Mouse (Mus musculus): ENCODE data around the gene Cyb561d2. TPM values are rescaled to one million over a fixed set of nuclear protein-coding genes. Genes with fewer than 3 reads are reported as not detected.

Gene Cyb561d2
- total and polyA plus RNA-seq, 2 experiments from 2014 or later: 52.9 to 69.3 TPM

DNA sequence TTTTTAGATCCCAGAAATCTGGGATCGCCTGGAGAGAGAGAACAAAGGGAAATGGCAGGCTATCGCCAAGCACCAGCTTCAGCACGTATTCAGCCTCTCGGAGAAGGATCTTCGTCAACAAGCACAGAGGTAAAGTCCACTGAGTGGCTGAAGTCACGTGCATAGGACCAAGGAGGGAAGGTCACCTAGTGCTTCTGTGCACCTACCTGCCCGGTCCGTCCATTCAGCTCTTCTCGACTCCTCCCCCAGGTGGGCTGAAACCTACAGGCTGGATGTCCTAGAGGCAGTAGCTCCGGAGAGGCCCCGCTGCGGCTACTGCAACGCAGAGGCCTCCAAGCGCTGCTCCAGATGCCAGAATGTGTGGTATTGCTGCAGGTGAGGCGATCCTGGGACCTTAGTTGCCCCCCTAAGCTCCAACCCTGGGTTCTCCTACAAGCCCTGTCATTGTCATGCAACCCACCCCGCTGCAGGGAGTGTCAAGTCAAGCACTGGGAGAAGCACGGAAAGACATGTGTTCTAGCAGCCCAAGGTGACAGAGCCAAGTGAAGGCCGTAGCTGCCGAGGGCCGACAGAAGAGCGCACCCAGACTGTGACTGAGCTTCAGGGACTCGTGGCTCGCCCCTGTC, 8.6 kb upstream of the Cyb561d2 start:
- 42% methylated on average over 22 of the region's 23 CpGs for WGBS
- Histone ChIP-seq H3K27me3 (ENCODE audit: insufficient read depth, low read length) (0 out of 2 replicates have a peak, but pooled peaks cover 7% of the 10 kb centered on the region), H3K27ac (no peak overlapping the region), H3K9me3 (ENCODE audit: low read length) (no peaks in the 10 kb centered on the region), H3K4me3 (ENCODE audit: low read length) (0 out of 2 replicates have a peak overlapping the region, but pooled peaks have one; percentile 29), H3K9ac (replicated peaks; ENCODE audit: low read length) (no peak overlapping the region), H3K4me2 (ENCODE audit: low read depth, low read length) (peak overlapping the region; percentile 58), H3K4me1 (ENCODE audit: insufficient read depth, low read length) (peaks cover 31% of the 10 kb centered on the region), H3K36me3 (ENCODE audit: insufficient read depth, low read length) (no peaks in the 10 kb centered on the region)
- ATAC-seq (no peak), DNase-seq (ENCODE audit: low spot score) (no peak)
- no peak for TF ChIP-seq CTCF (IDR thresholded peaks at IDR 0.05; ENCODE audit: low read depth)

GRCm38 (mm10) chr9:107549297-107550074, 7.5 kb upstream of the Cyb561d2 start:
- no peak overlapping the region for H3K27ac ChIP-seq
- 85% methylated on average over 20 of the region's 20 CpGs for WGBS
- H3K4me1 ChIP-seq (ENCODE audit: insufficient read depth, low read length): peaks cover 30% of the 10 kb centered on the region
- H3K4me2 ChIP-seq (ENCODE audit: low read depth, low read length): no peak overlapping the region
- TF ChIP-seq CTCF (IDR thresholded peaks at IDR 0.05; ENCODE audit: low read depth): no peak
- H3K27me3 ChIP-seq (ENCODE audit: insufficient read depth, low read length): 0 out of 2 replicates have a peak, but pooled peaks cover 7% of the 10 kb centered on the region
- no peaks in the 10 kb centered on the region; the same call in 1 of the 2 replicates for H3K36me3 ChIP-seq (ENCODE audit: insufficient read depth, low read length)
- DNase-seq (ENCODE audit: low spot score) (no peak), ATAC-seq (no peak)
- no peak overlapping the region for H3K4me3 ChIP-seq (ENCODE audit: low read length)
- no peak overlapping the region for H3K9ac ChIP-seq (replicated peaks; ENCODE audit: low read length)
- no peaks in the 10 kb centered on the region for H3K9me3 ChIP-seq (ENCODE audit: low read length)

DNA sequence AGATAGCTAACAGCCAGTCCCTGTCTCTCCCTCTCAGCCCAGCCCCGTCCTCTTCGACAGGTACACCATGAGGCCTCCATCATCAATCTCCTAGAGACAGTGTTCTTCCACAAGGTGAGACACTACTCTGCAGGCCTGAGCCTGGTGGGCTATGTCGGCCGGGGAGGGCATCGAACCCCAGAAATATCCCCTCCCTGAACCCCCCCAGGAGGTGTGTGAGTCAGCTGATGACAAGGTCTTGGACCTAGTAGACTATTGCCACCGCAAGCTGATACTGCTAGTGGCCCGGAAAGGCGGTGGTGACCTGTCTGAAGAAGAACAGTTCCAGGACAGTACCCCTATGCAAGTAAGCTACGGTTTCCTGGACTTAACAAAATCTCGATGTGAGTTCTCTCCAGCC, 6.8 kb upstream of the Cyb561d2 start:
- Histone ChIP-seq H3K27ac (no peak overlapping the region), H3K27me3 (ENCODE audit: insufficient read depth, low read length) (0 out of 2 replicates have a peak, but pooled peaks cover 7% of the 10 kb centered on the region), H3K36me3 (ENCODE audit: insufficient read depth, low read length) (no peaks in the 10 kb centered on the region; the same call in 1 of the 2 replicates), H3K4me2 (ENCODE audit: low read depth, low read length) (no peak overlapping the region), H3K4me3 (ENCODE audit: low read length) (no peak overlapping the region), H3K9ac (replicated peaks; ENCODE audit: low read length) (no peak overlapping the region), H3K4me1 (ENCODE audit: insufficient read depth, low read length) (peaks cover 28% of the 10 kb centered on the region), H3K9me3 (ENCODE audit: low read length) (no peaks in the 10 kb centered on the region)
- DNase-seq (ENCODE audit: low spot score): no peak
- 90% methylated on average over 10 of the region's 10 CpGs for WGBS
- no peak for ATAC-seq
- no peak for TF ChIP-seq CTCF (IDR thresholded peaks at IDR 0.05; ENCODE audit: low read depth)

GRCm38 (mm10) chr9:107547957-107548356, 6.0 kb upstream of the Cyb561d2 start:
- Histone ChIP-seq H3K36me3 (ENCODE audit: insufficient read depth, low read length) (no peaks in the 10 kb centered on the region; the same call in 1 of the 2 replicates), H3K4me3 (ENCODE audit: low read length) (no peak overlapping the region), H3K4me2 (ENCODE audit: low read depth, low read length) (no peak overlapping the region), H3K9me3 (ENCODE audit: low read length) (no peaks in the 10 kb centered on the region), H3K27ac (no peak overlapping the region), H3K9ac (replicated peaks; ENCODE audit: low read length) (no peak overlapping the region), H3K4me1 (ENCODE audit: insufficient read depth, low read length) (peaks cover 23% of the 10 kb centered on the region), H3K27me3 (ENCODE audit: insufficient read depth, low read length) (0 out of 2 replicates have a peak, but pooled peaks cover 7% of the 10 kb centered on the region)
- TF ChIP-seq CTCF (IDR thresholded peaks at IDR 0.05; ENCODE audit: low read depth): no peak
- DNase-seq (ENCODE audit: low spot score) (no peak), ATAC-seq (no peak)
- WGBS: 83% methylated on average over 5 of the region's 5 CpGs

- Histone ChIP-seq H3K36me3 (ENCODE audit: insufficient read depth, low read length) (no peaks in the 10 kb centered on the region; the same call in 1 of the 2 replicates), H3K9me3 (ENCODE audit: low read length) (no peaks in the 10 kb centered on the region), H3K9ac (replicated peaks; ENCODE audit: low read length) (0 out of 2 replicates have a peak within 1 kb of the TSS, but pooled peaks have one; percentile 21), H3K27ac (peak within 1 kb of the TSS; percentile 41; the same call in 1 of the 2 replicates), H3K4me2 (ENCODE audit: low read depth, low read length) (peak within 1 kb of the TSS; percentile 50), H3K27me3 (ENCODE audit: insufficient read depth, low read length) (0 out of 2 replicates have a peak, but pooled peaks cover 7% of the 10 kb centered on the region), H3K4me3 (ENCODE audit: low read length) (peak within 1 kb of the TSS; percentile 24), H3K4me1 (ENCODE audit: insufficient read depth, low read length) (peaks cover 26% of the 10 kb centered on the region)
- no peak for TF ChIP-seq CTCF (IDR thresholded peaks at IDR 0.05; ENCODE audit: low read depth)
- ATAC-seq (peak; percentile 71), DNase-seq (ENCODE audit: low spot score) (peak; percentile 94)
- WGBS: 3% methylated on average over 20 of the region's 20 CpGs
Observed at GRCm38 (mm10) chr9:107547026-107547425, 5.0 kb upstream of the Cyb561d2 start, which contains the start of gene Zmynd10. Gene Zmynd10 (plus strand): TSS chr9:107547298.

- TF ChIP-seq CTCF (IDR thresholded peaks at IDR 0.05; ENCODE audit: low read depth): peak; percentile 96
- Histone ChIP-seq H3K4me2 (ENCODE audit: low read depth, low read length) (no peak overlapping the region), H3K36me3 (ENCODE audit: insufficient read depth, low read length) (no peaks in the 10 kb centered on the region; the same call in 1 of the 2 replicates), H3K27ac (no peak overlapping the region), H3K27me3 (ENCODE audit: insufficient read depth, low read length) (no peaks in the 10 kb centered on the region), H3K9ac (replicated peaks; ENCODE audit: low read length) (no peak overlapping the region), H3K4me1 (ENCODE audit: insufficient read depth, low read length) (peaks cover 23% of the 10 kb centered on the region), H3K4me3 (ENCODE audit: low read length) (no peak overlapping the region), H3K9me3 (ENCODE audit: low read length) (no peaks in the 10 kb centered on the region)
- DNase-seq (ENCODE audit: low spot score) (peak; percentile 86), ATAC-seq (no peak)
- 6% methylated on average over 3 of the region's 3 CpGs for WGBS
Observed at GRCm38 (mm10) chr9:107545602-107546001, 3.6 kb upstream of the Cyb561d2 start.

Data from hindbrain, postnatal 0 days (tissue).